Mouse (Mus musculus): Measurements from ENCODE around the gene Erbin. TPM values are rescaled to one million over a fixed set of nuclear protein-coding genes. Genes with fewer than 3 reads are reported as not detected.

Gene Erbin
- polyA plus RNA-seq, 1 experiment from 2014 or later = 24.9 TPM

GRCm38 (mm10) chr13:103910598-103910997, 9.7 kb downstream of the Erbin start:
- no peak overlapping the region for H3K4me2 ChIP-seq
- no peak overlapping the region for H3K27ac ChIP-seq
- 98% methylated on average over 1 of the region's 1 CpGs for WGBS
- H3K9me3 ChIP-seq = no peaks in the 10 kb centered on the region
- peaks cover 4% of the 10 kb centered on the region; the same call in 1 of the 2 replicates for H3K4me1 ChIP-seq (replicated peaks)
- H3K9ac ChIP-seq (replicated peaks) = no peak overlapping the region
- no peak overlapping the region for H3K4me3 ChIP-seq (replicated peaks)
- H3K27me3 ChIP-seq = no peaks in the 10 kb centered on the region
- no peak for ATAC-seq (ENCODE audit: insufficient number of reproducible peaks, insufficient read depth, low FRiP score, low TSS enrichment, low read depth)
- no peaks in the 10 kb centered on the region for H3K36me3 ChIP-seq

GRCm38 (mm10) chr13:103909894-103910293, 10.4 kb downstream of the Erbin start:
- ATAC-seq (ENCODE audit: insufficient number of reproducible peaks, insufficient read depth, low FRiP score, low TSS enrichment, low read depth) = no peak
- WGBS = 83% methylated on average over 3 of the region's 3 CpGs
- no peak overlapping the region for H3K27ac ChIP-seq

GRCm38 (mm10) chr13:103900015-103900414, 20.3 kb downstream of the Erbin start:
- Histone ChIP-seq H3K9ac (replicated peaks) (no peak overlapping the region), H3K4me3 (replicated peaks) (no peak overlapping the region), H3K27me3 (no peaks in the 10 kb centered on the region), H3K4me1 (replicated peaks) (no peaks in the 10 kb centered on the region), H3K4me2 (no peak overlapping the region), H3K9me3 (no peaks in the 10 kb centered on the region), H3K27ac (no peak overlapping the region), H3K36me3 (peaks cover 9% of the 10 kb centered on the region; the same call in 1 of the 2 replicates)
- no peak for ATAC-seq (ENCODE audit: insufficient number of reproducible peaks, insufficient read depth, low FRiP score, low TSS enrichment, low read depth)
- 88% methylated on average over 1 of the region's 1 CpGs for WGBS

More at GRCm38 (mm10) chr13:103909894-103910293, 10.4 kb downstream of the Erbin start:
- Histone ChIP-seq H3K4me1 (replicated peaks) (peaks cover 3% of the 10 kb centered on the region; the same call in 1 of the 2 replicates), H3K36me3 (no peaks in the 10 kb centered on the region), H3K9ac (replicated peaks) (no peak overlapping the region), H3K4me3 (replicated peaks) (no peak overlapping the region), H3K27me3 (no peaks in the 10 kb centered on the region), H3K4me2 (no peak overlapping the region), H3K9me3 (no peaks in the 10 kb centered on the region)

GRCm38 (mm10) chr13:103897606-103898005, 22.7 kb downstream of the Erbin start:
- no peaks in the 10 kb centered on the region for H3K4me1 ChIP-seq (replicated peaks)
- H3K36me3 ChIP-seq = peaks cover 9% of the 10 kb centered on the region; the same call in 1 of the 2 replicates
- no peak overlapping the region for H3K4me2 ChIP-seq
- no peaks in the 10 kb centered on the region for H3K9me3 ChIP-seq
- H3K27ac ChIP-seq = no peak overlapping the region
- H3K4me3 ChIP-seq (replicated peaks) = no peak overlapping the region
- ATAC-seq (ENCODE audit: insufficient number of reproducible peaks, insufficient read depth, low FRiP score, low TSS enrichment, low read depth) = no peak
- WGBS = 96% methylated on average over 4 of the region's 4 CpGs
- no peaks in the 10 kb centered on the region for H3K27me3 ChIP-seq
- no peak overlapping the region for H3K9ac ChIP-seq (replicated peaks)

GRCm38 (mm10) chr13:103893065-103893464, 27.2 kb downstream of the Erbin start:
- H3K36me3 ChIP-seq = peaks cover 7% of the 10 kb centered on the region; the same call in 1 of the 2 replicates
- H3K4me3 ChIP-seq (replicated peaks) = no peak overlapping the region
- no peak overlapping the region for H3K4me2 ChIP-seq
- WGBS = 93% methylated on average over 5 of the region's 5 CpGs
- H3K27ac ChIP-seq = no peak overlapping the region
- 0 out of 2 replicates have a peak, but pooled peaks cover 5% of the 10 kb centered on the region for H3K4me1 ChIP-seq (replicated peaks)
- no peaks in the 10 kb centered on the region for H3K9me3 ChIP-seq
- H3K9ac ChIP-seq (replicated peaks) = no peak overlapping the region
- no peaks in the 10 kb centered on the region for H3K27me3 ChIP-seq
- no peak for ATAC-seq (ENCODE audit: insufficient number of reproducible peaks, insufficient read depth, low FRiP score, low TSS enrichment, low read depth)

GRCm38 (mm10) chr13:103890038-103890437, 30.3 kb downstream of the Erbin start:
- Histone ChIP-seq H3K27me3 (no peaks in the 10 kb centered on the region), H3K27ac (no peak overlapping the region), H3K4me2 (no peak overlapping the region), H3K9ac (replicated peaks) (no peak overlapping the region), H3K9me3 (no peaks in the 10 kb centered on the region), H3K36me3 (peaks cover 11% of the 10 kb centered on the region), H3K4me1 (replicated peaks) (0 out of 2 replicates have a peak, but pooled peaks cover 5% of the 10 kb centered on the region), H3K4me3 (replicated peaks) (no peak overlapping the region)
- ATAC-seq (ENCODE audit: insufficient number of reproducible peaks, insufficient read depth, low FRiP score, low TSS enrichment, low read depth) = no peak
- WGBS = 81% methylated on average over 3 of the region's 3 CpGs

GRCm38 (mm10) chr13:103886503-103886902, 33.8 kb downstream of the Erbin start:
- H3K4me3 ChIP-seq (replicated peaks) = no peak overlapping the region
- no peaks in the 10 kb centered on the region for H3K27me3 ChIP-seq
- ATAC-seq (ENCODE audit: insufficient number of reproducible peaks, insufficient read depth, low FRiP score, low TSS enrichment, low read depth) = no peak
- 89% methylated on average over 3 of the region's 3 CpGs for WGBS
- H3K9ac ChIP-seq (replicated peaks) = no peak overlapping the region
- no peak overlapping the region for H3K4me2 ChIP-seq
- no peaks in the 10 kb centered on the region for H3K9me3 ChIP-seq
- H3K27ac ChIP-seq = no peak overlapping the region
- H3K4me1 ChIP-seq (replicated peaks) = 0 out of 2 replicates have a peak, but pooled peaks cover 5% of the 10 kb centered on the region
- peaks cover 21% of the 10 kb centered on the region for H3K36me3 ChIP-seq

GRCm38 (mm10) chr13:103881200-103881599, 39.1 kb downstream of the Erbin start:
- Histone ChIP-seq H3K4me2 (no peak overlapping the region), H3K4me1 (replicated peaks) (no peaks in the 10 kb centered on the region), H3K4me3 (replicated peaks) (no peak overlapping the region), H3K36me3 (peaks cover 37% of the 10 kb centered on the region), H3K9me3 (no peaks in the 10 kb centered on the region), H3K27ac (no peak overlapping the region), H3K27me3 (no peaks in the 10 kb centered on the region), H3K9ac (replicated peaks) (no peak overlapping the region)
- WGBS = 95% methylated on average over 4 of the region's 4 CpGs
- ATAC-seq (ENCODE audit: insufficient number of reproducible peaks, insufficient read depth, low FRiP score, low TSS enrichment, low read depth) = no peak

GRCm38 (mm10) chr13:103876743-103877142, 43.6 kb downstream of the Erbin start:
- H3K4me1 ChIP-seq (replicated peaks) = no peaks in the 10 kb centered on the region
- H3K9me3 ChIP-seq = no peaks in the 10 kb centered on the region
- no peaks in the 10 kb centered on the region for H3K27me3 ChIP-seq
- no peak overlapping the region for H3K27ac ChIP-seq
- no peak overlapping the region for H3K4me2 ChIP-seq
- H3K4me3 ChIP-seq (replicated peaks) = no peak overlapping the region
- ATAC-seq (ENCODE audit: insufficient number of reproducible peaks, insufficient read depth, low FRiP score, low TSS enrichment, low read depth) = no peak
- H3K9ac ChIP-seq (replicated peaks) = no peak overlapping the region
- peaks cover 25% of the 10 kb centered on the region for H3K36me3 ChIP-seq

- H3K9ac ChIP-seq (replicated peaks) = no peak overlapping the region
- no peak overlapping the region for H3K4me3 ChIP-seq (replicated peaks)
- H3K4me2 ChIP-seq = no peak overlapping the region
- peaks cover 23% of the 10 kb centered on the region for H3K36me3 ChIP-seq
- H3K27me3 ChIP-seq = no peaks in the 10 kb centered on the region
- no peaks in the 10 kb centered on the region for H3K9me3 ChIP-seq
- H3K4me1 ChIP-seq (replicated peaks) = no peaks in the 10 kb centered on the region
- no peak for ATAC-seq (ENCODE audit: insufficient number of reproducible peaks, insufficient read depth, low FRiP score, low TSS enrichment, low read depth)
- 88% methylated on average over 6 of the region's 6 CpGs for WGBS
- H3K27ac ChIP-seq = no peak overlapping the region
These were observed 44.3 kb downstream of the Erbin start for GRCm38 (mm10) chr13:103875823-103876514.

GRCm38 (mm10) chr13:103870786-103871185, 49.5 kb downstream of the Erbin start:
- ATAC-seq (ENCODE audit: insufficient number of reproducible peaks, insufficient read depth, low FRiP score, low TSS enrichment, low read depth) = no peak
- H3K9ac ChIP-seq (replicated peaks) = no peak overlapping the region
- WGBS = 86% methylated on average over 3 of the region's 3 CpGs
- H3K27ac ChIP-seq = no peak overlapping the region
- no peak overlapping the region for H3K4me2 ChIP-seq
- H3K9me3 ChIP-seq = no peaks in the 10 kb centered on the region
- H3K4me1 ChIP-seq (replicated peaks) = no peaks in the 10 kb centered on the region; the same call in 1 of the 2 replicates
- no peak overlapping the region for H3K4me3 ChIP-seq (replicated peaks)
- H3K36me3 ChIP-seq = peaks cover 12% of the 10 kb centered on the region; the same call in 1 of the 2 replicates
- no peaks in the 10 kb centered on the region for H3K27me3 ChIP-seq

GRCm38 (mm10) chr13:103870117-103870516, 50.2 kb downstream of the Erbin start:
- Histone ChIP-seq H3K4me3 (replicated peaks) (no peak overlapping the region), H3K27ac (no peak overlapping the region), H3K9ac (replicated peaks) (no peak overlapping the region), H3K27me3 (no peaks in the 10 kb centered on the region), H3K4me2 (no peak overlapping the region), H3K36me3 (peaks cover 13% of the 10 kb centered on the region; the same call in 1 of the 2 replicates), H3K9me3 (no peaks in the 10 kb centered on the region), H3K4me1 (replicated peaks) (no peaks in the 10 kb centered on the region; the same call in 1 of the 2 replicates)
- WGBS = 97% methylated on average over 1 of the region's 1 CpGs
- ATAC-seq (ENCODE audit: insufficient number of reproducible peaks, insufficient read depth, low FRiP score, low TSS enrichment, low read depth) = no peak

All from limb, embryonic 12.5 days (tissue).